Mouse (Mus musculus) spleen, adult 2 months (tissue): ENCODE data around the gene Upp2.

Source experiments
- CTCF ChIP-seq: fragments of 200-500 bp; IDR thresholded peaks from 2 replicates; pipeline ENCODE4 v1.5.1; 2011; ENCODE audit warnings: mild to moderate bottlenecking, inconsistent platforms; ENCODE audit not compliant: insufficient read depth, insufficient read length, insufficient replicate concordance; ENCODE audit errors: extremely low read depth
- POLR2A ChIP-seq: fragments of 200-500 bp; IDR thresholded peaks from 2 replicates; pipeline ENCODE4 v1.6.1; 2011; ENCODE audit warnings: low read depth, low read length, inconsistent platforms

- TF ChIP-seq POLR2A: no peak
- no peak for TF ChIP-seq CTCF
These were observed 7.1 kb downstream of the Upp2 start for GRCm38 (mm10) chr2:58574167-58574566.
